Mouse (Mus musculus) cortical plate, adult 2 months (tissue): ENCODE results near the gene 9930022D16Rik.

ENCODE experiments used
- CTCF ChIP-seq: fragments of 200-500 bp; IDR thresholded peaks from 2 replicates; pipeline ENCODE4 v1.5.1; 2011; ENCODE audit warnings: mild to moderate bottlenecking, control low read depth, low read length; ENCODE audit not compliant: insufficient read depth; ENCODE audit errors: extremely low read depth
- POLR2A ChIP-seq: fragments of 200-500 bp; IDR thresholded peaks from 2 replicates; pipeline ENCODE4 v1.6.1; 2011; ENCODE audit warnings: mild to moderate bottlenecking, low read length, control low read depth; ENCODE audit not compliant: insufficient read depth; ENCODE audit errors: extremely low read depth

GRCm38 (mm10) chr11:109385296-109385695, 28.4 kb upstream of the 9930022D16Rik start:
- TF ChIP-seq POLR2A = no peak
- TF ChIP-seq CTCF = no peak
